Mouse (Mus musculus): ENCODE measurements around the gene Nbea.

DNA sequence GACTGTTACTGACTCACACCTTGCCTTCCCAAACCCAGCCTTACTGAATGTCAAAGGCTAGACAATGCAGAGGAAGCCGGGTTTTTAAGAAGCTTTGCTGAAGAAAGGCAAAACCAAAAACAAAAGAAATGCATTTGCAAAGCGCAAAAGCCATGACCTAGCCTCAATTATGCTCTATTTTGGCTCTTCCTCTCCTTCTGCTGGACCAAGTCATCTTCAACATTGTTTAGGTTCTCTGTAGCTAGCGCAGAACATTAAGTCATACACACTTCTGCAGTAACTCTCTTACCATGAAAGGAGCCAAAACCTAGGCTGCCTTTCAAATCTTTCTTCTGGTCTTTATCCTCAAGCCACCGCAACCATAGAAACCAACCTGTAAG is 1.5 kb downstream of the Nbea start:
- TF ChIP-seq CTCF (conservative IDR thresholded peaks at IDR 0.05; ENCODE audit: low read length) (no peak), NANOG (IDR thresholded peaks at IDR 0.05; ENCODE audit: borderline replicate concordance, low read length) (no peak)

All from E14TG2a.4 (cell line).